Mouse (Mus musculus): ENCODE data around the gene Slc38a10. TPM values are rescaled to one million over a fixed set of nuclear protein-coding genes. Genes with fewer than 3 reads are reported as not detected.

Gene Slc38a10
- total RNA-seq, 2 experiments from 2014 or later: 81.0 to 82.4 TPM

DNA sequence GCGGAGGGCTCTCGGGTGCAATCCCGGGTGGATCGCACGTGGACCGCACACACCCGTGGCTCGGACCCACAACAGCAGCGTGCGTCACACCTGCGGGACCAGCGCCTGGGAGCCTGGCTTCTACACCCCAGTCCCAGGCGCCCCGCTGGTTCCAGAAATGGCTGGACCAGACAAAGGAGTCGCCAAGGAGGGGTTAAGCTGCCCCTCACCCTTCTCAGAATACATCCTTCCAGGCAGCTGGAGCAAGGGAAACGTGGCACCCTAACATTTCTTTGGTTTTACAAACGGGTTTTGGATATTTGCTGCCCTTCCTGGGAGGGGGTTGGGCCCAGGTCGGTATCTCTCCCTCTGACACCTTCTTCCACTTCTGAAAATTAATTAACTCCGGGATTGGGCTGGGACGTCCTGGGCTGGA lies 35.7 kb upstream of the Slc38a10 start:
- TF ChIP-seq CTCF (IDR thresholded peaks at IDR 0.05): no peak
- DNase-seq (ENCODE audit: extremely low spot score in 1 of 2, low spot score in 2 of 2): peak; percentile 36 to 47
- intact Hi-C loops (cut with DNase I): no loop called here

GRCm38 (mm10) chr11:120186145-120186740 lies 35.1 kb upstream of the Slc38a10 start:
- Histone ChIP-seq H3K4me3 (peak overlapping the region; percentile 79), H3K27ac (peak overlapping the region; percentile 91)
- intact Hi-C loops (cut with DNase I): no loop called here
- no peak for DNase-seq (ENCODE audit: extremely low spot score in 1 of 2, low spot score in 2 of 2)
- no peak for TF ChIP-seq CTCF (IDR thresholded peaks at IDR 0.05)

More for the DNA sequence above, 35.7 kb upstream of the Slc38a10 start:
- Histone ChIP-seq H3K4me3 (peak overlapping the region; percentile 79), H3K27ac (peak overlapping the region; percentile 91; the same call in 1 of the 2 replicates)

- intact Hi-C loops (cut with DNase I): no loop called here
- DNase-seq (ENCODE audit: extremely low spot score in 1 of 2, low spot score in 2 of 2): peak; percentile 28 to 41
Observed at GRCm38 (mm10) chr11:120185316-120186141, 34.4 kb upstream of the Slc38a10 start.

DNA sequence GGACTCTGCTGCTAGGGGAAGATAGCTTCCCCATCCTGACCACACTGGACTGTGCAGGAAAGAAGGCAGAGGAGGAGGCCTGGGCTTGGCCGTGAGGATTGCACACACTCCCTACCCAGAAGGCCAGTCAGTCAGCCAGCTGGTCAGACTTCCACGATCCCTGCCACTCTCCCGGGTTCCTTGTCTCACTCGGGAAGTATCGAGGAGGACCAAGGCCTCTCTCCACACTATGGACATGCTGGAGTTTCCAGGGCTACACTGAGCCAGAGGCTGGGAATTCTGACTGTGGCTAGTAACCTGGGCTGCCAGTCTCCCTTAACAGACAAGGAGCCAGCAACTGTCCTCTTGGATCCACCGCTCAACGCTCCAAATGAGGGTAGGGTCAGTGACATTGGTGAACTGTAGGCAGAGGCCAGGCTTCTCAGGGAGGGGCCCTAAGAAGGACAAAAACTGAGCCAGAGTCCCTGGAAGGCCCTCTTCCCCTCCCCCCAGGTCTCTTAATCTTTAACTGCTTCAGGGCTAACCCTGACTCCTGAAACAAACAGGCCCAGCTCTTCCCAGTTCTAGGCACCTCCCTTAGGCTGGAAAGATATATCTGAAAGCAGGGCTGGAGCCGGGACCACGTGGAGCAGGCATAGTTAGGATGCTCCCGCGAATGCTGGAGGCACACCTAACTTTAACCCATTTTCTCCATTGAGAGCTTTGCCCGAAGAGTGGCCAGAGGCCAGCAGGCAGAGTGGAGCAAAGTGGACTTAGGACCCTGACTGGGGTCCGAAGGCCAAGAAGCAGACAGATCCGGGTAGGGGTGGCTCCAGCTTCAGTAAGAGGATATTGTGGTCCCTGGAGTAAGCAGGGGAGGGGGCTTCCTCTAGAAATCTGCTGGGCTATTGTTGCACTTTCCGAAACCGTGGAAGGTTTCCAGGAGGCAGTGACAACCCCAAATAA lies 33.5 kb upstream of the Slc38a10 start:
- no peak for DNase-seq (ENCODE audit: extremely low spot score in 1 of 2, low spot score in 2 of 2)
- no peak for TF ChIP-seq CTCF (IDR thresholded peaks at IDR 0.05)
- intact Hi-C loops (cut with DNase I): no loop called here
- H3K27ac ChIP-seq: peak overlapping the region; percentile 91
- peak overlapping the region; percentile 79 for H3K4me3 ChIP-seq

More at GRCm38 (mm10) chr11:120185316-120186141, 34.4 kb upstream of the Slc38a10 start:
- peak overlapping the region; percentile 91 for H3K27ac ChIP-seq
- H3K4me3 ChIP-seq: peak overlapping the region; percentile 79
- TF ChIP-seq CTCF (IDR thresholded peaks at IDR 0.05): no peak; the same call in 1 of the 2 replicates

DNA sequence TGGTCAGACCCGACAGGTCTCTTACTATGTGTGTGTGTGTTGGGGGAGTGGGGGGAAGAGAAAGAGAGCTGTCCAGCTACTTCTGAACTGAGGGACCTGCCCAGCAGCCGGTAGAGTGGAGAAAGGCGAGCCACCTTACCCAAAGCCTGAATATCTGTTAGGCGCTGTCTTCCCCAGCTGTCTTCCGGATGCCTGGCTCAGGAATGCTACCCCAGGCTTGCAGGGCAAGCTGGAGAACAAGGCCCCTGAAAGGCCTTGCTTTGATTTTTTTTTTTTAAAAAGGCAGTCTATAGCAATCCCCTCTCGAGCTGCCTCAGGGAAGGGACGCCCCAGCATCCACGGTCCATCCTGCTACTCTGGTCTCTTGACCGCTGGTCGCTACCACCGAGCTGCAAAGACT lies 32.6 kb upstream of the Slc38a10 start:
- H3K27ac ChIP-seq: no peak overlapping the region
- no peak for DNase-seq (ENCODE audit: extremely low spot score in 1 of 2, low spot score in 2 of 2)
- no peak for TF ChIP-seq CTCF (IDR thresholded peaks at IDR 0.05)
- intact Hi-C loops (cut with DNase I): no loop called here
- no peak overlapping the region for H3K4me3 ChIP-seq

GRCm38 (mm10) chr11:120183180-120183579 lies 32.0 kb upstream of the Slc38a10 start:
- intact Hi-C loops (cut with DNase I): no loop called here
- H3K27ac ChIP-seq: no peak overlapping the region
- no peak for TF ChIP-seq CTCF (IDR thresholded peaks at IDR 0.05)
- no peak for DNase-seq (ENCODE audit: extremely low spot score in 1 of 2, low spot score in 2 of 2)
- H3K4me3 ChIP-seq: no peak overlapping the region

DNA sequence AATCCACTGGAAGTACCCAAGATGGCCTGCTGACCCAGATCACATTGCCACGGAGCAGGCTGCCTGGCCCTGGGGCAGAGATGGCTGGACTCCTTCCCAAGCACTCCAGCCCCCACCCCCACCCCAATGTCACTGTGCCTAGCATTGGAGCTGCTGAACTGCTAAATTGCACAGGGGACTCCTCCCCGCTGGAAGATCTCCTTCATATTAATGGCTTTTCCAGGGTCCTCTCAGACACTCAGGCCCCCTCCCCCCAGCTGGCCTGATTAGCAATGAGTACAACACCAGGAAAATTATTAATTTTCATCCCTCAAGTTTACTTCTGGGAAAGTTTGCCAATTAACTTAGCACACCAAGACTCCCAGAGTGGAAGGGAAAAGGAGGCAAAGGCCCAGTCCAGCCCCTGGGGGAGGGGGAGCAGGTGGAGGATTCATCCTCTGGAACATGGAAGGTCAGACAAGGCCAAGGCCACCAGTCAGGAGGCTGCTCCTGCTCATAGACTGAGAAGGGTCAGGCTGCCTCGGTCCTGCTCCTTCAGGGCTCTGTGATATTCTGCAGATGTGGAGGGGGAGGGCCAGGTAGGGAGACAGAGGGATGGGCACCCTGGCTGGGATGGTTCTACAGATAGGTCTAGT lies 31.4 kb upstream of the Slc38a10 start:
- intact Hi-C loops (cut with DNase I): no loop called here
- DNase-seq (ENCODE audit: extremely low spot score in 1 of 2, low spot score in 2 of 2): no peak
- TF ChIP-seq CTCF (IDR thresholded peaks at IDR 0.05): no peak
- Histone ChIP-seq H3K27ac (no peak overlapping the region), H3K4me3 (no peak overlapping the region)

- no peak for DNase-seq (ENCODE audit: extremely low spot score in 1 of 2, low spot score in 2 of 2)
- no peak for TF ChIP-seq CTCF (IDR thresholded peaks at IDR 0.05)
- no peak overlapping the region for H3K4me3 ChIP-seq
- H3K27ac ChIP-seq: no peak overlapping the region
- intact Hi-C loops (cut with DNase I): no loop called here
Observed at GRCm38 (mm10) chr11:120181379-120181778, 30.2 kb upstream of the Slc38a10 start.

GRCm38 (mm10) chr11:120179374-120179773 lies 28.2 kb upstream of the Slc38a10 start:
- intact Hi-C loops (cut with DNase I): no loop called here
- TF ChIP-seq CTCF (IDR thresholded peaks at IDR 0.05): no peak
- DNase-seq (ENCODE audit: extremely low spot score in 1 of 2, low spot score in 2 of 2): no peak
- Histone ChIP-seq H3K4me3 (no peak overlapping the region), H3K27ac (no peak overlapping the region)

- Histone ChIP-seq H3K27ac (no peak overlapping the region), H3K4me3 (no peak overlapping the region)
- intact Hi-C loops (cut with DNase I): no loop called here
- DNase-seq (ENCODE audit: extremely low spot score in 1 of 2, low spot score in 2 of 2): no peak
- TF ChIP-seq CTCF (IDR thresholded peaks at IDR 0.05): no peak
Observed at GRCm38 (mm10) chr11:120175948-120176347, 24.8 kb upstream of the Slc38a10 start.

GRCm38 (mm10) chr11:120173213-120173612 lies 22.1 kb upstream of the Slc38a10 start:
- no peak; the same call in 1 of the 2 replicates for TF ChIP-seq CTCF (IDR thresholded peaks at IDR 0.05)
- Histone ChIP-seq H3K27ac (no peak overlapping the region), H3K4me3 (no peak overlapping the region)
- intact Hi-C loops (cut with DNase I): no loop called here
- DNase-seq (ENCODE audit: extremely low spot score in 1 of 2, low spot score in 2 of 2): no peak

All from left cerebral cortex, adult 2 months (tissue).